Mouse (Mus musculus) gastrocnemius, postnatal 36 days (tissue): ENCODE data around the gene Dennd4c. TPM values are rescaled to one million over a fixed set of nuclear protein-coding genes. Genes with fewer than 3 reads are reported as not detected.

Experiments
- DNase-seq, 2 experiments: peaks; one replicate each; pipeline ENCODE4 v3.0.0; 2022
- intact Hi-C: fragments of 180-260 bp; cut with DNase I; formaldehyde crosslinking; loops from one replicate; pipeline ENCODE4 v1.15.1; 2025
- total RNA-seq, 2 experiments: library from RNA; stranded (reverse); gene quantifications; 2 replicates each; pipeline ENCODE4 v1.2.3; 2021

The Dennd4c gene
- total RNA-seq, 2 experiments from 2014 or later: 22.3 to 27.1 TPM

DNA sequence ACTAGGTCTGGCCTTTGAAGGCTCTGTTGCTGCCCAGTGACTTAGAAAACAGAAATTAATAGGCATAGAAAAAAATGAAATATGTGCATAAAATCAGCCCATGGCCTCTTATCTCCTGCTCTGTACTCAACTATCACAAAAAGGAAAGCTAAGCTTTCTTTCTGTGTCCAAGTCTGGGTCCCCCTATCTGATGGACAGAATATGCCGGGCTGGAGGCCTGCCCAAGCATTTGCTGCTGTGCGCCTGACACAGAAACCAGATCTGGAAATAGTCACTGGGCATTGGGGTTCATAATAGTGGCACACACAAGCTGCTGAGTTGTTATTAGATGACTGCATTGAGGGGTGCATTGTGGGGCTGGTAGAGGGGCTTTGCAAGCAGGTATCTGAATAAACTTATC is 131.1 kb downstream of the Dennd4c start:
- intact Hi-C loops: no loop called here
- DNase-seq: no peak

DNA sequence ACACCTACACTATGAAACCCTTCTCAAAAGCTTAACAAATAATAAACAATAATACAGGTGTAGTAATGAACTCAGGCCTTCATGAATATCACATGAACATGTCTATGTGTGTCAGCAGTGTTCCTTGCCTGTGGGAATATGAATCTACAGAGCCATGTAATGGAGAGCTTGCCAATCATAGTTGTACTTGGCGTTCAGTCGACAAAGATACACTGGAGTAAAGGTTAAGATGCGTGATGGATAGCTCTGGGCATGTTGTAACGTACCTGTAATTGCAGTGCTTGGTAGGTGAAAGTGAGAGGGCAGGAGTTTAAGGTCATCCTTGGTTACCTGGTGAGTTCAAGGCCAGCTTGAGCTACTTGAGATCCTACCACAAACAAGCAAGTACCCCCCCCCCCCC is 132.8 kb downstream of the Dennd4c start:
- intact Hi-C loops: loop anchor here (5.0 kb wide), 1 partner anchor 41 kb away; no protein-coding TSS in a partner anchor
- DNase-seq: no peak

DNA sequence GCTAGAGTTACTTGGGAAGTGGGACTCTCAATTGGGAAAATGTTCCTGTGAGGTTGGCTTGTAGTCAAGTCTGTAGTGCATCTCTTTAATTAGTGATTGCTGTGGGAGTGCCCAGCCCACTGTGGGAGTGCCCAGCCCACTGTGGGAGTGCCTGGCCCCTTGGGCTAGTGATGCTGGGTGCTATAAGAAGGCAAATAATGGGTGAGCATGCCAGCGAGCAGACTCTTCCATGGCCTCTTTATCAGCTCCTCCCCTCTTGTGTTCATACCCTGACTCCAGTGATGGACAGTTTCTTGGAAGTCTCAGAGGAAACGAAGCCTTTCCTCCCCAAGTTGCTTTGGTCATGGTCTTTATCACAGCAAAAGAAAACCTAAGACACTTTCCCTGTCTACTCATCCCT is 134.1 kb downstream of the Dennd4c start:
- intact Hi-C loops: loop anchor here (5.0 kb wide), 1 partner anchor 40 kb away; no protein-coding TSS in a partner anchor
- no peak for DNase-seq

DNA sequence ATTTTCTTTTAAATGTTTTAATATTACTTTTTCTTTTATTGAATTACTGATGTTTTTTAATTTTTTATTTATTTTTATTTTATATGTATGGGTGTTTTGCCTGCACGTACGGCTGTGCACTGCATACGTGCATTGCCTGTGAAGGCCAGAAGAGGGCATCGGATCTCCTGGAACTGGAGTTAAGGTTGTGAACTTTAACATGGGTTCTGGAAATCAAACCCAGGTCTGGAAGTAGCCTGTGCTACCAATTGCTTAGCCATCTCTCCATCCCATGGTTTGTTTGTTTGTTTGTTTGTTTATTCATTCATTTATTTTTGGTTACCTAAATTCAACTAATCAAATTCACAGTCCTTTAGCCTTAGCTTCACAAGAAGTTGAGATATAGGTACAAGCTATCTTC is 136.6 kb downstream of the Dennd4c start:
- intact Hi-C loops: loop anchor here (5.0 kb wide), 1 partner anchor 37 kb away; no protein-coding TSS in a partner anchor
- no peak for DNase-seq

DNA sequence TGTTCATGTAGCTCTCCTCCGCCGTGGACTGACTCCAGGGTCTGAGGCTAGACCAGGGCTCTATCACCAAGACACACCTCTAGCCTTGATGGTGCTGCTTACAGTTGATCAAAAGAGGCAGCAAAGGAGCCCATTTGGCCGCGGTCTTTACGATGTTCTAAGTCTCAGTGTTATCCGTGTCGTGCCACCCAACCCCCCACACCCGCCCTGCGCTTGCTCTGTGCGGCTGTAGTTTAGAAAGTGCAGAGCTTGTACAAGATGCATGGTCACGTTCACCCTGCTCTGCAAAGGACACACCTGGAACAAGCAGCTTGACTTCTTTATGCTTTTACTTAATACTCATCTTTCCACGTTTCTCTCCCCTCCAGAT is 137.4 kb downstream of the Dennd4c start:
- intact Hi-C loops: no loop called here

DNA sequence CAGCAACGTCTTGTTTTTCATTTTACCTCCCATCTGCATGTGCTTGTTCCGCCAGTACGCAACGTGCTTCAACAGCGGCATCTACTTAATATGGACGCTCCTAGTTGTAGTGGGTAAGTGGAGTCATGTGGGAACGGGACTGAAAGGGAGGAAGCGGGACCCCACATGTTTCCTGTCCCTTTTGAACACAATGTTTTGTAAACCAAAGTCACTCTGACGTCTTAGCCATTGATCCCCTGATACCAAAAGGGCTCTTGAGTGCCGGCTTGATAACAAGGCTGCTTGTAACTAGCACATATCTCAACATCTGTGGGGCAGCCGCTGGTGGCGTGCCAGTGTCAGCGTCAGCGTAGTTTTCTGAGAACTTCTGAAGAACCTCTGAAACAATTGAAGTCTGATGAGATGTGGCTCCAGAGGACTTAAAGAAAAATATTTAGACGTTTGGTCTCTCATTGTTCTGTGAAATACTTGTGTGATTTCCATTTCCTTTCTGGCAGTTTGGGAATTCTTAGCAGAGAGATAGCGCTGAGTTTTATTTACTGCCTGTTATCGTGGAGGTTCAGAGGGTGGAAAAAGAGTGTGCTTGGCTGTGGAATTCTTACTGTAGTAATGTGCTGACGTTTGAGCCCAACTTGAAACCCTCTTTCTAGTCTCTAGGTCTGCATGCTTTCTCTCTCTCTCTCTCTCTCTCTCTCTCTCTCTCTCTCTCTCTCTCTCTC is 138.0 kb downstream of the Dennd4c start:
- no peak for DNase-seq
- intact Hi-C loops: no loop called here

More for the DNA sequence above, 137.4 kb downstream of the Dennd4c start:
- DNase-seq: no peak

DNA sequence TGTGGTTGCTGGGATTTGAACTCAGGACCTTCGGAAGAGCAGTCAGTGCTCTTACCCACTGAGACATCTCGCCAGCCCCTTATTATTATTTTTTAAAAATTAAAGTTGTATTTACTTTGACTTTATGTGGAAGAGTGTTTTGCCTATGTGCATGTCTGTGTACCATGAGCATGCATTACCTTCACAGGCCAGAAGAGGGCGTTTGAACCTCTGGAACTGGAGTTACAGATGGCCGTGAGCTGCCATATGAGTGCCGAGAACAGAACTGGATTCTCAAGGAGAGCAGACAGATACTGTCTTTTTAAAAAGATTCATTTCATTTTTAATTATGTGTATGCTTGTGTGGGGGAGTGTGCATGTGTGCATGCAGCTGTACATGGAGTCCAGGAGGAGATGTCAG is 139.5 kb downstream of the Dennd4c start:
- intact Hi-C loops: no loop called here
- DNase-seq: no peak

DNA sequence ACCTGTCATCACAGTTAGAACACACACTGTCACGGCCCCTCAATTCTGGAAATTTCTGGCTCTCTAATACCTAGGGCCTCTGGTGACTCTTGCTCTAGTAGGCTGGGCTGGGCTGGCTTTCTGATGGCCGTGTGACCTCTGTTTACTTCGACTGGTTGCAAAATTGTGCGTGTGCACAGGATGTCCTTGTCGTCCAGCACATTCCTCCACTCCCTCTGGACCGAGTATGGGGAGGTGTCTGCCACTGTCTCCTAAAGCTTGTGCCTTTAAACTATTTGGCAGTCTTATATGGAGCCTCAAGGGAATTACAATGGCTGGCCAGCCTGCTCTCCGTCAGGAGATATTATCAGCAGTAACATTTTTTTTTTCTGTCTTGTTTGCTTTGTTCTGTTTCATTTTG is 149.1 kb downstream of the Dennd4c start:
- intact Hi-C loops: no loop called here
- no peak for DNase-seq

DNA sequence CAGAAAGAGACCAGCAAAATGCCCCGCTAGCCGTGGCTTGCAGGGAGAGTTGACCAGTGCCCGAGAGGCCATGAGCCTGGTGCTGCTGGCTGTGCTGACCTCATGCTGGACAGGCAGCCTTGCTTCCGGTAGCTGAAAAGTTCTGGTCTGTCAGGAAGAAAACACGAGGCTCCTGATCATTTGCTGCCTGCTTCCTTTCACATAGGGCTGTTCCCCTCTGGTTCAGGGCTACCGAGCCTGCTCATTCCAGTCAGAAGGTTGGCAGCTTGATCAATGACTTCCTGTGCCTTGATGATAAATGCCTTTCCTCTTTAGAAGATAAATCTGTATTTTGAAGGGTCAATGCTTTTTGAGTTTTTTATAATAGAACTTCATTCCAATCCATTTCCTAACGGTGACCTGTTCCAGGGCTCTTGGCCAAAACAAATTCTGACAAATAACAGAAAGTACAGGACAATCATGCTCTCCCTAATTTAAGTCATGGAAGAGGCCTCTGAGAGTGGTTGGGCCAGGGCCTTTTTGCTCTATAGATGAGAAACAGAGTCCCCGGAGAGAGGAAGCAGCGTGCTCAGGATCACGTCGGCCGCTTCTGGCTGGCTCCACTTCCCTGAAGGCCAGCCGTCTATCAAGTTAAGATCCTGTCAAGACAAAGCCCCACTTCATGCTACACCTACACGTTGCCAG is 150.6 kb downstream of the Dennd4c start:
- no peak for DNase-seq
- intact Hi-C loops: no loop called here

Other genes with a start within 250 kb of the Dennd4c start
- gene Saxo1, start 190.2 kb upstream of the Dennd4c start, total RNA-seq: not detected
- gene Rraga, start 172.9 kb upstream of the Dennd4c start, total RNA-seq: 10 to 100 TPM; 43.1 to 48.5 TPM
- gene Haus6, start 136.5 kb upstream of the Dennd4c start, total RNA-seq: 1 to 10 TPM; 4.6 to 5.7 TPM
- 10 to 100 TPM; 51.7 to 54.1 TPM for gene Plin2, start 78.5 kb upstream of the Dennd4c start, total RNA-seq
- gene Rps6, start 108.9 kb downstream of the Dennd4c start, total RNA-seq: 100 to 1,000 TPM; 326 to 382 TPM
- 1 to 10 TPM; 2.0 to 2.4 TPM for gene Acer2, start 125.8 kb downstream of the Dennd4c start, total RNA-seq